Mouse (Mus musculus): ENCODE measurements around the gene Uqcc3.
"Not testable (repeated sequence)": the region's sequence is repeated elsewhere in the genome, so short reads cannot be mapped to it uniquely, and the experiment has no call there.

Uqcc3 gene

DNA sequence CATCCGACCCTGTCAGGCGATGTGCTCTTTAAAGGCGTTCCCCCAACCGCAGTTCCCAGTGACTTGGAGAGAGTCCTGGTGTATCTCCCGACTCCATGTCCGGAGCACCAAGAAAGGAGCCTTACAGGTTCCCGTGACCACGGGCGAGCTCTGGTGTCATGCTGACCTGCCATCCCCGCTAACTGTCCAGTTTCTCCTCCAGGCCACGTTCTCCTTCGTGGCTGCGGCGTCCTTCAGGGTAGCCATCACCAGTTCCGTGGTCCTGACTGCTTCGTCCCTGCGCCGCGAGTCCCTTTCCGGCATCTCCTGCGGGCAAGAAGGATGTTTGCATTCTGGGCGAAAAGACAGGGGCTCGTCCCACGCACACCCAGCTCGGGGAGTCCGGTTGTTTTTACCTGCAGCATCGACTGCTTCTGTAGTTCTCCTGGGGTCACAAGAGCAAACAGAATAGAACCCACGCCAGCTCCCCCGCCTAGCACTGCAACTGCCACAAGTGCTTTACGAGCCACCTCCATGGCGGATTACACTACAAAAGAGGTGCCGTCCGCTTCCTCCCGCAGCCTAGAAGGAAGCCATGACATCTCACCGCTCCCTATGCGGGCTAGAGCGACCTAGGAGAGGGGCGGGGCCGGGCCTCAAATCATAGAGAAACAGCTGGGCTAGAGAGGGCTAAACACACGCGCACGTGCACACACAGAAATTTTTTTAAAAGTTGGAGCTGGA lies at the start of gene Uqcc3:
Gene Uqcc3 (minus strand): TSS at position 613 of the 723 bp plus-strand sequence.
- peak; percentile 85 to 87 for DNase-seq (ENCODE audit: low spot score in 2 of 2)

GRCm38 (mm10) chr19:8930117-8930516 lies 49.4 kb upstream of the Uqcc3 start:
- DNase-seq (ENCODE audit: low spot score in 2 of 2), result no peak

DNA sequence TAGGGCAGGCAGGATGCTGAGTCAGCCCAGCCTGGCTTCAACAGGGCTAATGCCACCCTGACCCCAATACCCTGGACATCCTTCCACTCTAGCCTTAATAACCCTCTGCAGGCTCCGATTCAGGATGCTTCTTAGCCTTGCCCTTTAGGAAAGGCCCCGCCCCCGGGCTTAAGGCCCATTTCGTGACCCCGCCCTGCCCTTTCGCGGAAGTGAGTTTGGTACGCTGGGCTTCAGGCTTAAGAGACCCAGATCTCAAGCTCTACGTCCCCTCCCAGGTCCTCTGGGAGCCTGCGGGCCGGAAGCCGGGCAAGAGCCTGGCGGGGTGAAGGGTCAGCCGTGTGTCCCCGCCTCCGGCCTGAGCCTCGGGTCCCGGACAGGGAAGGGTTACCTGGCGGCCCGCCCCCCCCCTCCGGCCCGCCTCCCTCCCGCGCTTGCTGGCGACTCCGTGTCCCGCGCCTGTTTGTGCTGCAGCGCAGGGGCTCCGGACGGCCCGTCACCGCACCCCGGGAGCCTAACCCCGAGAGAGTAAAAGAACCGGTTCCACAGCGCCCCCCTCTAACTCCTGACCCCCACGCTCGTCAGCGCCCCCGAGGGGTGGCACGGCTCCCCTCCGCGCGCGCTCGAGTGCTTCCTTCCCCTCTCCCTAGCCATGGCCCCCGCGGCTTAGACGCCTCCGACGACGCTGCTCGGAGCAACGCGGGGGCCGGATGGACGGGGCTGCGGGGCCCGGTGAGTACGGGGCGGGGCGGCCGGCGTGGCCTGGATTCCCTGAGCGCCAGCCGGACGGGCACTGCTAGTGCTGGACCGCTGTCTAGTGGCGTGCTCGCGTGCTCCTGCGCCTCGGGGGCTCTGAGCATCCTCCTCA lies 48.7 kb upstream of the Uqcc3 start, which contains the start of the genes Rom1 and Eml3:
Gene Rom1 (minus strand): TSS at position 133 of the 865 bp plus-strand sequence.
Gene Eml3 (plus strand): TSS at position 329 of the 865 bp plus-strand sequence.
- peak; percentile 83 to 86 for DNase-seq (ENCODE audit: low spot score in 2 of 2)

DNA sequence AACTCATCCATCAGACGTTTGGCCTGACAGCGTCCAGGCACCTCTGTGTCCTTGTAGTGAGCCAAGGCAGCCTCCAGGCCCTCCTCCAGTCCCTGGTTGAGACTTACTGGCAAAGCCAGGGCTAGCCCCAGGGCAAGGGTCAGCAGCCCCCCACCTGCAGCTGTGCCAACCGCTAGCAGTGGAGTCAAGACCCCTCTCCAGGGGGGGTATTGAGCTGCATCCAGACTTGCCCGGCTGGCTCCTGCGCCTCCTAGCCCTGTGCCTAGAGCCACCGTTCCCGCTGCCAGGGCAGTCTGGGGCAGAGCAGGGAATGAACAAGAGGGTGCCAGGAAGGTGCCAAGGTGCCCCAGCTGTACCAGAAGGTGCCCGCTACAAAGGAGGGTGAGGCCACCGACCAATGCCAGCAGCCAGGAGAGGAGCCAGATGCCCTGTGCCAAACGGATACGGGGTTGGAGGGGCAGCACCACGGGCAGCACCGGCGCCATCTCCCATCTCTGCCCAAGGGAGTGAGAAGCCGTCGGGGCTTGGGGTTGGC lies 48.0 kb upstream of the Uqcc3 start:
- no peak for DNase-seq (ENCODE audit: low spot score in 2 of 2)

DNA sequence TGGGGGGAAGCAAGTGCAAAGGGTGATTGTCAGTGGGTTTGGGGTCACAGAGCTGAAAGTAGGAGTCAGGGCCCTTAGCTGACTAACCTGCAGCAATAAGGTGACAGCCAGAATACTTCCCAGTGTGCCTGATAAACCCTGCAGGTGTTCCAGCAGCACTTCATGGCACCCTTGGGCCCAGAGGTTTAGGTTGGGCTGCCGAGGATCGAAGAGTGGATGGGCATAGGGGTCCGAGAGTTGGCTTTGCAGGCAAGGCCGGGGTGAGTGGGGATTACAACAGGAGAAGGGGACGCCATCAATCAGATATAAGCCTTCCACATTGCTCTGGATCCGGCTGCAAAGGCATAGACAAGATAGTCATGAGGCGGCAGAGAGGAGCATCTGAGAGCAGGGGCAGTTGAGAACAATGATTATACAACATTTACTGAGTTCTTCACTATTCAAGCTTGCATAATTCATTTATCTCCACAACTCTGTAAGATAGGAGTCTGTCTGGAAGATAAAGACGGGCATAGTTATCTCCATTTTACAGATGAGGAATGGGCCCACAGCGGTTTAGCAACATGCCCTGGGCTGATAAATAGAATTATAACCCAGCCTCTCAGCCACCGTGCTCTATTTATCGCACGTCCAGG lies 47.3 kb upstream of the Uqcc3 start:
- no peak for DNase-seq (ENCODE audit: low spot score in 2 of 2)

- no peak for DNase-seq (ENCODE audit: low spot score in 2 of 2)
Observed at GRCm38 (mm10) chr19:8926766-8927165, 46.0 kb upstream of the Uqcc3 start.

DNA sequence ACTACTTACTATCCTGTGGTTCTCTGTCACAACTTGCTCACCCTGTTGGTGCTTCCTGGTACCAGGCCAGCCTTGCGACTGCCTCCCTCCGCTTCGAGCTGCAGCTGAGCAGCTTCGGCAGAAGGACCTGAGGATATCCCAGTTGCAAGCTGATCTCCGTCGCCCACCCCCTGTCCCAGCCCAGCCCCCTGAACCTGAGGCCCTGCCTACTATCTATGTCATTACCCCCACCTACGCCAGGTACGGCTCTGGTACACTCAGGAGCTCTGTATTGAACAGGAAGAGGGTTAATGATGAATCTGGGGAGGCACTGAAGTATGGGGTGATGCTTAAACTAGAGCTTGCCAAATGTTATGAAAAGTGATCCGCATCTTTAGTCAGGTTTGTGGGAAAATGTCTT lies 41.0 kb upstream of the Uqcc3 start:
- DNase-seq (ENCODE audit: low spot score in 2 of 2), result no peak

- no peak for DNase-seq (ENCODE audit: low spot score in 2 of 2)
Observed at GRCm38 (mm10) chr19:8920836-8921291, 40.1 kb upstream of the Uqcc3 start.

GRCm38 (mm10) chr19:8920073-8920736 lies 39.5 kb upstream of the Uqcc3 start, which contains the start of gene B3gat3:
Gene B3gat3 (plus strand): TSS chr19:8920374.
- DNase-seq (ENCODE audit: low spot score in 2 of 2), result peak; percentile 93 to 94

GRCm38 (mm10) chr19:8919684-8920072 lies 39.0 kb upstream of the Uqcc3 start:
- DNase-seq (ENCODE audit: low spot score in 2 of 2), result peak in 1 of 2 experiments; percentile 19

DNA sequence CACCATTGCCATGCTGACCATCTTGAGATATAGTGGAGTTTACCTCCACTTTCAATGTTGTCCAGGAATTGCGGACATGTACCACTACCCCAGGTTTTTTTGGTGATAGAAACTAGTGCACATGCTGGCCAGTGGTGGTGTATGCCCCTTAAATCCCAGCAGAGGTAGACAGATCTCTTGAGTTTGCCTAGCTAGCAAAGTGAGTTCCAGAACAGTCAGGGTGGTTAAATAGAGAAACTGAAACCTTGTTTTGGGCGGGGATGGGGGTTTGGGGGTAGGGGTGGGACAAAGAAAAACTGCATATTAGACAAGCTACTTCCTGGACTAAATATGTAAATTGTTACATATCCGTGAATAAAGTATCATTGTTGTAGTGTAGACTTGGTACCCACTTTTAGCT lies 38.3 kb upstream of the Uqcc3 start:
- no peak for DNase-seq (ENCODE audit: low spot score in 2 of 2)

- peak in 1 of 2 experiments; percentile 26 for DNase-seq (ENCODE audit: low spot score in 2 of 2)
Observed at GRCm38 (mm10) chr19:8914212-8914611, 33.5 kb upstream of the Uqcc3 start.

DNA sequence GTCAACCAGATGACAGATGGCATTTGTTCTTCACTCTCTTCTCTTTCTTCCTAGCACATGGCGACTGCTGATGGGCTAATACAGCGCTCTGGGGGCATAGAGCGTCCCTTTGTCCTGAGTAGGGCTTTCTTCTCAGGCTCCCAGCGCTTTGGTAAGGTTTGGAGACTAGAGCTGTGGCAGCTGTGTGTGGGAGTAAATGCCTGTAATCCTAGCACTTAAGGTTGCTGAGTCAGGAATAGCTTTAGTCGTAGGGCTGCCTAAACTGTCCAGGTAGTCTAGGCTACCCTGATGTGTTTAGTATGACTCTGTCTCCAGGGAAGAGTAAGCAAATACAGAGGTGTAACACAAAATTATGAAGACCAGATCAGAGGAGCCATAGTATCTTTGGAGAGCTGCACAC lies 31.1 kb upstream of the Uqcc3 start:
- DNase-seq (ENCODE audit: low spot score in 2 of 2), result no peak

DNA sequence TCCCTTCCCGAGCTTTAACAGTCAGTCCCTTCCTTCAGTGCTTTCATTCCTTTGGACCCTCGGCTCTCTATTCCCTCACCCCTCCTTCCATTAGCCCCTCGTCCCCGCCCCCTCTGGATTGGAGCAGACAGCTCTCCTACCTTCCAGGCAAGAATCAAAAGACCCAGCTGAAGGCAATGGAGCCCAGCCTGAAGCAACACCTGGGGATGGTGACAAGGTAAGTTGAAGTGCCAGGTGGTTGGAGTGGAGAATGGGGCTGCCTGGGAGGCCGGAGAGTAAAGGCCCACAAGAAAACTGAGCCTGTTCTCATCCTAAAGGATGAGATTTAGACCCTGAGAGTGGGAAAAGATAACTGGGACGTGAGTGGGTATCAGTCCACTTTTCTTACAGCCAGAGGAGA lies 27.8 kb upstream of the Uqcc3 start:
- peak in 1 of 2 experiments; percentile 54 for DNase-seq (ENCODE audit: low spot score in 2 of 2)

DNA sequence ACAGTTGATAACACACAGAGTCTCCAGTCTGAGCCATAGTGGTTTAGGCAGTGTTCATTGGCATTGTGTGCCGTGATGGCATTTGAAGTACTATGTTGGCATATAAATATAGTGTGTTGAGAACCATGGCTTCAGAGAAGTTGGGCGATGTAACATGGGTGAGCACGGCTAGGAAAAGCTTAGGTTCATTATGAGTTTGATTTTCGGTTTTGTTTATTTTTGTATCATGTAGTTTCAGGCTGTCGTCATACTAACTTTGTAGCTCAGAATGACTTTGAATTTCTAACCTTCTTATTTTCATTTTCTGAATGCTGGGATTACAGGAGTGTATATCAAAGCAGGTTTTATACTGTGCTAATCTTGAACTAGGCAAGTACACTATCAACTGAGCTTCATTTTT lies 22.7 kb upstream of the Uqcc3 start:
- no peak for DNase-seq (ENCODE audit: low spot score in 2 of 2)

DNA sequence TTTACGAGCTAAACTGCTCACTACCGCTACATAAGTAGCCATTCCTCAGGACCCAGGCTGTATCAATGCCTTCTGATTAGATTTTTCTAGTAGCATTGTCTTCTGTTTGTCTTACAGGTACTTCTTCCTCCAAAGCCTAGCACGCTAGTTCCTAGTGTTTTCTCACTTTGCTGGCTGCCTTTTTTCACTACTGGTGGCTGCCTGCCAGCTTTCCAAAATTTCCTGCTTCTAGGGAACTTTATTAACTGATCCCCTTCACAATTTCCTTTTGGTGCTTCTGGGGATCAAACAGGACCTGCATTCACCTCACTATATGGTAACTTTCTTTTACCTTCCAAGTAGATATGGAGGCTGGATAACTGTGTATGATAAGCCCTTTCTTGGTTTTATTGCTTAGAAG lies 18.4 kb upstream of the Uqcc3 start:
- no peak for DNase-seq (ENCODE audit: low spot score in 2 of 2)

DNA sequence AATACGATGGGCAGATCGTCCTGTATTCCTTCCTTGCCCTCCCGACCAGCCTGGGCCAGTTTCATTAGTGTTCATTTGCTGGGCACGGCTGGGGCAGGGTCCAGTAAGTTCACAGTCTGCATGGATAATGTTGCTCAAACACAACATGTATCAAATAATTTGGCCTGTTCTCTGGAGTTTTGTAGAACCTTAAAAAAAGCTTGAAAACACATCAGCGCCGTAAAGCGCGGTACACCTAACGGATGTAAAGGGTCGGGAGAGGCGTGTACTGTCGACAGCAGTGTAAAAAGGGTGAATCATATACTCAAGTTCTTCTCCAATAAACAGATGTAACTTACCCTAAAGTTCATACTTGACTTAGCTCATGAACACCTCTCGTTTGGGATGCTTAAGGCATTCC lies 17.9 kb upstream of the Uqcc3 start:
- no peak for DNase-seq (ENCODE audit: low spot score in 2 of 2)

- DNase-seq (ENCODE audit: low spot score in 2 of 2), result peak; percentile 93 to 96
Observed at GRCm38 (mm10) chr19:8897865-8898495, 17.3 kb upstream of the Uqcc3 start, which contains the start of gene Ganab. Gene Ganab (plus strand): TSS chr19:8898071.

DNA sequence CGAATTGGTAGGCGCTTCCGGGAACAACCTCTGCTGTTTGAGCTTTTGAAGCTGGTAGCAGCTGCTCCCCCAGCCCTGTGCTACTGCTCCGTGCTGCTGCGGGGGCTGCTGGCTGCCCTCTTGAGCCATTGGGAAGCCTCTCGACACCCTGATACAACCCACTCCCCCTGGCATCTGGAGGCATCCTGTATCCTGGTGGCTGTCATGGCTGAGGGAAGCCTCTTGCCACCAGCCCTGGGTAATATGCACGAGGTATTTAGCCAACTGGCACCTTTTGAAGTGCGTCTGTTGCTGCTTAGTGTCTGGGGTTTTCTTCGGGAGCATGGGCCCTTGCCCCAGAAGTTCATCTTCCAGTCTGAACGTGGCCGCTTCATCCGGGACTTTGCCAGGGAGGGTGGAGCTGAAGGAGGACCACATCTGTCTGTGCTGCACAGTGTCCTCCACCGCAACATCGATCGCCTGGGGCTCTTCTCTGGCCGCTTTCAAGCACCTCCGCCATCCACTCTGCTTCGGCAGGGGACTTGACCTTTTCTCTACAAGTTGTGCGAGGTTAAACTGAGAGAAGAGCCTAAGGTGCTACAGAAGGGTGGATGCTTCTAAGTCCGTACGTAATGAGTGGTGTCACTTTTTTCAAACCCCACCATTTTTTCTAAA lies 16.6 kb upstream of the Uqcc3 start:
- peak in 1 of 2 experiments; percentile 51 for DNase-seq (ENCODE audit: low spot score in 2 of 2)

DNA sequence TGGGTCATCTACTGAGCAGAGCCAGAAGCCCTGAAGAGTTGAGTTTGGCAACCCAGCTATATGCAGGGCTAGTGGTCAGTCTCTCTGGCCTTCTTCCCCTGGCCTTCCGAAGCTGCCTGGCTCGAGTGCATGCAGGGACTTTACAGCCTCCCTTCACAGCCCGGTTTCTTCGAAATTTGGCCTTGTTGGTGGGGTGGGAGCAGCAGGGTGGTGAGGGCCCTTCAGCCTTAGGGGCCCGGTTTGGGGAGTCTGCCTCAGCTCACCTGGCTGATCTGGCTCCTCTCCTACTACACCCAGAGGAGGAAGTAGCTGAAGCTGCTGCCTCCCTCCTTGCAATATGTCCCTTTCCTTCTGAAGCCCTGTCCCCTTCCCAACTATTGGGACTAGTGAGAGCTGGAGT lies 15.5 kb upstream of the Uqcc3 start:
- not testable (repeated sequence) for DNase-seq (ENCODE audit: low spot score in 2 of 2)
